Mouse (Mus musculus) retina, postnatal 1 day (tissue): ENCODE measurements around the gene Trim39.

Experiments used
- DNase-seq: peaks from one replicate; pipeline ENCODE4 v3.0.0-alpha.2; 2012

Gene Trim39

GRCm38 (mm10) chr17:36271586-36272256, at the start of gene Trim39:
Gene Trim39, minus strand, starts transcription at chr17:36272247.
- DNase-seq: peak; percentile 86

GRCm38 (mm10) chr17:36315689-36316253, 43.7 kb upstream of the Trim39 start:
- peak; percentile 3 for DNase-seq

- DNase-seq: peak; percentile 83
These were observed 43.1 kb upstream of the Trim39 start for GRCm38 (mm10) chr17:36315041-36315688.

- DNase-seq: peak; percentile 65
These were observed 42.5 kb upstream of the Trim39 start for GRCm38 (mm10) chr17:36314511-36314910.

- DNase-seq: no peak
These were observed 37.2 kb upstream of the Trim39 start for GRCm38 (mm10) chr17:36309293-36309692.

GRCm38 (mm10) chr17:36308855-36309254, 36.8 kb upstream of the Trim39 start:
- peak; percentile 90 for DNase-seq

GRCm38 (mm10) chr17:36286390-36286789, 14.3 kb upstream of the Trim39 start, which contains the start of gene H2-M10.2:
Gene H2-M10.2, minus strand, starts transcription at chr17:36286490.
- no peak for DNase-seq

- no peak for DNase-seq
These were observed 9.6 kb upstream of the Trim39 start for GRCm38 (mm10) chr17:36281521-36282245.

- no peak for DNase-seq
These were observed 2.7 kb upstream of the Trim39 start for GRCm38 (mm10) chr17:36274776-36275175.

- DNase-seq: no peak
These were observed 1.7 kb upstream of the Trim39 start for GRCm38 (mm10) chr17:36273796-36274195.

GRCm38 (mm10) chr17:36272643-36273366, 758 bp upstream of the Trim39 start:
- DNase-seq: no peak

GRCm38 (mm10) chr17:36270956-36271585, 976 bp downstream of the Trim39 start:
- DNase-seq: peak; percentile 94

- DNase-seq: peak; percentile 11
These were observed 6.2 kb downstream of the Trim39 start for GRCm38 (mm10) chr17:36265834-36266233.

GRCm38 (mm10) chr17:36264273-36264925, 7.6 kb downstream of the Trim39 start:
- DNase-seq: no peak

GRCm38 (mm10) chr17:36261511-36262166, 10.4 kb downstream of the Trim39 start:
- no peak for DNase-seq

GRCm38 (mm10) chr17:36257969-36258368, 14.1 kb downstream of the Trim39 start, which contains the start of gene Rpp21:
Gene Rpp21, minus strand, starts transcription at chr17:36258069.
- no peak for DNase-seq

GRCm38 (mm10) chr17:36257241-36257947, 14.7 kb downstream of the Trim39 start:
- DNase-seq: peak; percentile 83

GRCm38 (mm10) chr17:36253087-36253600, 18.9 kb downstream of the Trim39 start:
- DNase-seq: no peak

GRCm38 (mm10) chr17:36252250-36252876, 19.7 kb downstream of the Trim39 start:
- peak; percentile 34 for DNase-seq

- no peak for DNase-seq
These were observed 23.2 kb downstream of the Trim39 start for GRCm38 (mm10) chr17:36248886-36249285.
